Mouse (Mus musculus): ENCODE measurements around the gene Krtap13. TPM values are rescaled to one million over a fixed set of nuclear protein-coding genes. Genes with fewer than 3 reads are reported as not detected.

Gene Krtap13
- total RNA-seq, 1 experiment from 2014 or later = not detected

Other genes starting within 250 kb of the Krtap13 start
- gene Cldn17, start 244.7 kb downstream of the Krtap13 start, total RNA-seq (2017) = not detected in 2 replicates
- gene Cldn8, start 188.5 kb downstream of the Krtap13 start, total RNA-seq (2017) = not detected in 2 replicates
- gene Krtap24-1, start 139.4 kb downstream of the Krtap13 start, total RNA-seq (2017) = not detected in 2 replicates
- gene 2310079G19Rik, start 124.0 kb downstream of the Krtap13 start, total RNA-seq (2017) = not detected in 2 replicates
- not detected in 2 replicates for gene Krtap26-1, start 103.8 kb downstream of the Krtap13 start, total RNA-seq (2017)
- gene Krtap27-1, start 80.0 kb downstream of the Krtap13 start, total RNA-seq (2017) = not detected in 2 replicates
- gene 2310061N02Rik, start 43.7 kb downstream of the Krtap13 start, total RNA-seq (2017) = not detected in 2 replicates
- gene Krtap13-1, start 22.8 kb downstream of the Krtap13 start, total RNA-seq (2017) = not detected in 2 replicates
- not detected in 2 replicates for gene 2310034C09Rik, start 7.2 kb upstream of the Krtap13 start, total RNA-seq (2017)
- gene 2310057N15Rik, start 22.6 kb upstream of the Krtap13 start, total RNA-seq (2017) = not detected in 2 replicates
- not detected in 2 replicates for gene Gm5965, start 26.3 kb upstream of the Krtap13 start, total RNA-seq (2017)
- gene Gm20741, start 60.6 kb upstream of the Krtap13 start, total RNA-seq (2017) = not detected in 2 replicates
- not detected in 2 replicates for gene Krtap15, start 68.6 kb upstream of the Krtap13 start, total RNA-seq (2017)
- gene Krtap14, start 74.5 kb upstream of the Krtap13 start, total RNA-seq (2017) = not detected in 2 replicates
- gene Krtap19-1, start 117.8 kb upstream of the Krtap13 start, total RNA-seq (2017) = not detected in 2 replicates
- gene Krtap19-2, start 122.6 kb upstream of the Krtap13 start, total RNA-seq (2017) = not detected in 2 replicates
- not detected in 2 replicates for gene Krtap19-3, start 126.4 kb upstream of the Krtap13 start, total RNA-seq (2017)
- gene Krtap19-4, start 133.5 kb upstream of the Krtap13 start, total RNA-seq (2017) = not detected in 2 replicates
- gene Krtap19-5, start 144.8 kb upstream of the Krtap13 start, total RNA-seq (2017) = not detected in 2 replicates
- gene Krtap19-9b, start 180.6 kb upstream of the Krtap13 start, total RNA-seq (2017) = not detected in 2 replicates
- gene Krtap16-3, start 211.2 kb upstream of the Krtap13 start, total RNA-seq (2017) = not detected in 2 replicates

All from hematopoietic stem cell, adult 5-6 weeks (primary cell).